Mouse (Mus musculus) neural tube, embryonic 11.5 days (tissue): ENCODE results near the gene Tmem245. TPM values are rescaled to one million over a fixed set of nuclear protein-coding genes. Genes with fewer than 3 reads are reported as not detected.
"Not testable (repeated sequence)": the region's sequence is repeated elsewhere in the genome, so short reads cannot be mapped to it uniquely, and the experiment has no call there.

ENCODE experiments used
- ATAC-seq: fragments of 200-750 bp; cut with Nextera tagmentation; 2 replicates; pipeline ENCODE4 v1.8.0; 2017; ENCODE audit warnings: moderate number of reproducible peaks, mild to moderate bottlenecking, moderate TSS enrichment, moderate library complexity; ENCODE audit not compliant: insufficient read depth, low FRiP score, low TSS enrichment
- DNase-seq: peaks from one replicate; pipeline ENCODE4 v3.0.0-alpha.2; 2015; ENCODE audit warnings: low spot score
- H3K27ac ChIP-seq: fragments of 300-500 bp; sonication (generic); 2 replicates; pipeline ENCODE4 v1.5.1; 2014; ENCODE audit warnings: low read depth, mild to moderate bottlenecking, low read length
- H3K27me3 ChIP-seq: fragments of 300-500 bp; sonication (generic); 2 replicates; pipeline ENCODE4 v1.6.1; 2014; ENCODE audit warnings: mild to moderate bottlenecking, low read length, mixed read lengths; ENCODE audit not compliant: control insufficient read depth, insufficient read depth
- H3K36me3 ChIP-seq: fragments of 300-500 bp; sonication (generic); 2 replicates; pipeline ENCODE4 v1.6.1; 2014; ENCODE audit warnings: mild to moderate bottlenecking, low read length, moderate library complexity, mixed read lengths; ENCODE audit not compliant: control insufficient read depth, insufficient read depth
- H3K4me1 ChIP-seq: fragments of 300-500 bp; sonication (generic); 2 replicates; pipeline ENCODE4 v1.6.1; 2014; ENCODE audit warnings: low read length, mixed read lengths; ENCODE audit not compliant: control insufficient read depth, insufficient read depth
- H3K4me2 ChIP-seq: fragments of 300-500 bp; sonication (generic); 2 replicates; pipeline ENCODE4 v1.6.1; 2014; ENCODE audit warnings: low read depth, mild to moderate bottlenecking, moderate library complexity
- H3K4me3 ChIP-seq: fragments of 300-500 bp; sonication (generic); 2 replicates; pipeline ENCODE4 v1.5.1; 2014; ENCODE audit warnings: low read depth, low read length
- H3K9ac ChIP-seq: fragments of 300-500 bp; sonication (generic); 2 replicates; pipeline ENCODE4 v1.6.1; 2014; ENCODE audit warnings: mild to moderate bottlenecking, low read length
- H3K9me3 ChIP-seq: fragments of 300-500 bp; sonication (generic); 2 replicates; pipeline ENCODE4 v1.6.1; 2016; ENCODE audit warnings: low read length; ENCODE audit not compliant: control insufficient read depth
- WGBS: fragments of 180-500 bp; shearing (Covaris S2); extraction: QIAGEN DNeasy Blood & Tissue Kit; methylation state at CpG from one replicate; pipeline ENCODE4 v1.1.7; 2014; 5-methylcytosine and 5-hydroxymethylcytosine counted together
- polyA plus RNA-seq: library from polyadenylated mRNA; unstranded; fragments of >200 nt; fragmentation: Nextera tagmentation; extraction: Ambion mirVana; gene quantifications from 2 replicates; pipeline ENCODE4 v1.2.1, GENCODE M21; 2014

The Tmem245 gene
- polyA plus RNA-seq, 1 experiment from 2014 or later, result 9.2 TPM

DNA sequence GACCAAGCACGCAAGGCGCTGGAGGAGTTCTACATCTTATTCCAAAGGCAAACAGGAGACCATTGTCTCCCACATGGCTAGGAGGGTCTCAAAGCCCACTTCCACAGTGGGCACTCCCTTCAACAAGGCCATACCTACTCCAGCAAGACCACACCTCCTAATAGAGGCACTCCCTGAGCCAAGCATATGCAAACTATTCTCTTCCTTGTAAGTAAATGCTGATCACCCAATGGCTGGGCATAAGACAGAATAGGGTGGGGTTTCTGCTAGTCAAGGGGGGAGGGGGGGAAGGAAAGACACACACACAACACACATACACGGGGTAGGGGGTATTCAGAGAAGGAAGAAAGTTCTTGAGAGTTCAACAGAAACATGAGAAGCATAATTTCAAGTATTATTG, 53.0 kb downstream of the Tmem245 start:
- ATAC-seq, result no peak
- H3K27me3 ChIP-seq, result no peaks in the 10 kb centered on the region
- H3K4me2 ChIP-seq, result no peak overlapping the region
- H3K4me3 ChIP-seq, result no peak overlapping the region
- 96% methylated on average over 3 of the region's 3 CpGs for WGBS
- no peak overlapping the region for H3K27ac ChIP-seq
- H3K36me3 ChIP-seq, result peaks cover 14% of the 10 kb centered on the region
- H3K4me1 ChIP-seq, result no peaks in the 10 kb centered on the region
- H3K9me3 ChIP-seq, result no peaks in the 10 kb centered on the region
- H3K9ac ChIP-seq, result no peak overlapping the region
- no peak for DNase-seq

- Histone ChIP-seq H3K4me2 (no peak overlapping the region), H3K4me3 (no peak overlapping the region), H3K9me3 (no peaks in the 10 kb centered on the region), H3K27me3 (no peaks in the 10 kb centered on the region), H3K4me1 (no peaks in the 10 kb centered on the region), H3K9ac (no peak overlapping the region), H3K36me3 (peaks cover 12% of the 10 kb centered on the region), H3K27ac (no peak overlapping the region)
- DNase-seq, result no peak
- no peak for ATAC-seq
- WGBS, result 93% methylated on average over 6 of the region's 6 CpGs
Observed at GRCm38 (mm10) chr4:56892501-56893115, 54.6 kb downstream of the Tmem245 start.

DNA sequence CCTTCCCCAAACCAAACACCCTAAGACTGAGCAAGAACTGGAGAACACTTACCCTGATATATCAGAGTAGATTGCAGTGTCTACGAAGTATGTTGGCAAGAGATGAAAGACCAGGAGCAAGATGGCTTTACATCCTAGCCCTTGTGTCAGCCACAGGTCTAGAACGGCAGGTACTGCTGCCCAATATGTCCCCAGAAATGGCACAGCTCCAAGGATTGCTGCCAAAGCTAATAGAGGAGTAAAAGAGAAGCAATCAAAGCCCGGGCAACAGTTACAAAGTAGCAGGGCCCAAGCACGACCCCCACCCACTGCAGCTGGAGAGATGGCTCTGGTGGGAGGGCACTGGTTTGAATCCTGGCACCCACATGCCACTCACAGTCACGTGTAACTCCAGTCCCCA, 58.8 kb downstream of the Tmem245 start:
- Histone ChIP-seq H3K4me2 (no peak overlapping the region), H3K4me3 (no peak overlapping the region), H3K9me3 (no peaks in the 10 kb centered on the region), H3K9ac (no peak overlapping the region), H3K27ac (no peak overlapping the region), H3K4me1 (no peaks in the 10 kb centered on the region), H3K27me3 (no peaks in the 10 kb centered on the region), H3K36me3 (0 out of 2 replicates have a peak, but pooled peaks cover 3% of the 10 kb centered on the region)
- ATAC-seq (no peak), DNase-seq (no peak)
- WGBS, result 89% methylated on average over 5 of the region's 5 CpGs

DNA sequence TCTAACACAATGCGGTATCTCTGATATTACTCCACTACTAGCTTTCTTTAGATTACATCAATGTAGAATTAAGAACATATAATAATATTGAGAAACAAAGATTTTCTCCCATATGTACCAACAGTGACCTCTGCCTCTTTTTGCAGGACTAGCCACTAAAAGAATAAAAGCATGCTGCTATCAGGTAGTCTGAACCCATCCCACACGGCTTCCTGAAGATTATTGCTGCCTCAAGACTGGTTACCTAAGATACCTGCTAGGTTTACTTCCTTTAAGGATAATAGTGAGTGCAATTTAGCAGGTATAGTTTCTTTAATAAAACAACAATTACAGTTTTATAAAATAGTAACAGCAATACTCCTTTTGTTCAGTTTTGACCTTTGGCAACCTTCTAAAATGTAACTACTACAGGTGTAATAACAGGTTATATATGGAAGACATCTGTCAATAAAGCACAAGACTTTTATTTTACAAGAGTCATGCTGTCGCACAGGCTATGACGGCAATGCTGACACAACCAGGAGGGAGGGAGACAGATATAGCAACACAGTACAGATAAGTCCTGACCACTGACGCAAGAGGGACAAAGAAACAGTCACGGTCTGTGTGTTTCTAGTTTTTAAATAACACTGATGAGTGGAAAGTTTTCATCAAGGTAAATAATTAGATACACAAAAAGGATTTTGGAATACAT, 60.8 kb downstream of the Tmem245 start:
- no peak overlapping the region for H3K4me2 ChIP-seq
- H3K9me3 ChIP-seq, result no peaks in the 10 kb centered on the region
- no peak overlapping the region for H3K4me3 ChIP-seq
- ATAC-seq (no peak), DNase-seq (no peak)
- no peak overlapping the region for H3K27ac ChIP-seq
- H3K9ac ChIP-seq, result no peak overlapping the region
- H3K36me3 ChIP-seq, result 0 out of 2 replicates have a peak, but pooled peaks cover 3% of the 10 kb centered on the region
- H3K27me3 ChIP-seq, result no peaks in the 10 kb centered on the region
- 96% methylated on average over 6 of the region's 6 CpGs for WGBS
- H3K4me1 ChIP-seq, result no peaks in the 10 kb centered on the region

DNA sequence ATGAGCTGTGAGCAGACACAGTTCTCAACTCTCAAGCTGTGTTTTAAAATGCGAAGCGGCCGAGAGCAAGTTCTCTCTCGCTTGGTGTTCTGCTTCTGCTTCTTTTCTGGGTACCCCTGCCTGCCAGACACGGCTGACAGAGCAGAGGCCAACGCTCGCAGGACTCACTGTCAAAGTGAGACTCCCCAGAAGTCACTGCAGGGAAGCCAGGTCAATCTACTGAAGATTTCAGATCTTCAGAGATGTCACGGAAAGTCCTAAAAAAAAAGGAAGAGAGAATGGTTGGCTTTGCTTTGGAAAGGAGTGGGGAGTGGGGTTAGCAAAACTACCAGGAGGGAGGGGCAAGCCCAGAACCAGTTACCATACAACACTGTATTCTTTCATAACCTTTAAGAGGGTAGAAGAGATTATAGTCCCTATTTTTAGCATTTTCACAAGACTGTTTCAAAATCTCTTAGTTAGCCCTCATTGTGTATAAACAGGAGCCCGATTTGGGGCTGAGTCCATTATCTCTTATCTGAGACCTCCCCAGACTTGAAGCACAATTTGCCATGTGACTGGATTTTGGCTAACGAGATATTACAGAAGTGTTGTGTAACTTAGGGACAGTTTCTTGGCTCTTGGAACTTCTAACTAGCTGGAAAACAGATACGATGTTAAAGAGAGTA, 67.1 kb downstream of the Tmem245 start:
- Histone ChIP-seq H3K36me3 (peaks cover 4% of the 10 kb centered on the region), H3K4me2 (no peak overlapping the region), H3K9ac (no peak overlapping the region), H3K27me3 (no peaks in the 10 kb centered on the region), H3K4me1 (no peaks in the 10 kb centered on the region), H3K9me3 (no peaks in the 10 kb centered on the region), H3K27ac (no peak overlapping the region), H3K4me3 (no peak overlapping the region)
- DNase-seq (no peak), ATAC-seq (no peak)
- WGBS, result 94% methylated on average over 11 of the region's 11 CpGs

- ATAC-seq (no peak), DNase-seq (no peak)
- Histone ChIP-seq H3K9ac (no peak overlapping the region), H3K36me3 (peaks cover 4% of the 10 kb centered on the region), H3K4me2 (no peak overlapping the region), H3K9me3 (no peaks in the 10 kb centered on the region), H3K27me3 (no peaks in the 10 kb centered on the region), H3K4me3 (no peak overlapping the region), H3K4me1 (no peaks in the 10 kb centered on the region), H3K27ac (no peak overlapping the region)
- 93% methylated on average over 7 of the region's 7 CpGs for WGBS
Observed at GRCm38 (mm10) chr4:56878971-56879370, 68.3 kb downstream of the Tmem245 start.

- H3K9ac ChIP-seq, H3K27ac ChIP-seq, H3K36me3 ChIP-seq, DNase-seq, ATAC-seq, H3K4me1 ChIP-seq, H3K27me3 ChIP-seq, H3K9me3 ChIP-seq, H3K4me2 ChIP-seq, H3K4me3 ChIP-seq: not testable (repeated sequence)
- WGBS, result 96% methylated on average over 11 of the region's 11 CpGs
Observed at GRCm38 (mm10) chr4:56870541-56870940, 76.7 kb downstream of the Tmem245 start.

- Histone ChIP-seq H3K27me3 (no peaks in the 10 kb centered on the region), H3K9ac (no peak overlapping the region), H3K36me3 (no peaks in the 10 kb centered on the region), H3K4me1 (peaks cover 4% of the 10 kb centered on the region; the same call in 1 of the 2 replicates), H3K4me3 (no peak overlapping the region), H3K27ac (no peak overlapping the region), H3K4me2 (no peak overlapping the region), H3K9me3 (no peaks in the 10 kb centered on the region)
- no peak for DNase-seq
- no peak for ATAC-seq
- 72% methylated on average over 5 of the region's 5 CpGs for WGBS
Observed at GRCm38 (mm10) chr4:56867761-56868160, 79.5 kb downstream of the Tmem245 start.
